Mouse (Mus musculus) lung, adult 2 months (tissue): ENCODE results near the gene Prr19.

ENCODE experiments used
- CTCF ChIP-seq: fragments of 200-500 bp; IDR thresholded peaks from 2 replicates; pipeline ENCODE4 v1.5.1; 2011; ENCODE audit warnings: mild to moderate bottlenecking, low read length, control low read depth; ENCODE audit not compliant: insufficient read depth
- POLR2A ChIP-seq: fragments of 200-500 bp; IDR thresholded peaks from 2 replicates; pipeline ENCODE4 v1.6.1; 2011; ENCODE audit warnings: low read depth, mild to moderate bottlenecking, control low read depth, low read length, borderline replicate concordance; ENCODE audit errors: extremely low read depth

DNA sequence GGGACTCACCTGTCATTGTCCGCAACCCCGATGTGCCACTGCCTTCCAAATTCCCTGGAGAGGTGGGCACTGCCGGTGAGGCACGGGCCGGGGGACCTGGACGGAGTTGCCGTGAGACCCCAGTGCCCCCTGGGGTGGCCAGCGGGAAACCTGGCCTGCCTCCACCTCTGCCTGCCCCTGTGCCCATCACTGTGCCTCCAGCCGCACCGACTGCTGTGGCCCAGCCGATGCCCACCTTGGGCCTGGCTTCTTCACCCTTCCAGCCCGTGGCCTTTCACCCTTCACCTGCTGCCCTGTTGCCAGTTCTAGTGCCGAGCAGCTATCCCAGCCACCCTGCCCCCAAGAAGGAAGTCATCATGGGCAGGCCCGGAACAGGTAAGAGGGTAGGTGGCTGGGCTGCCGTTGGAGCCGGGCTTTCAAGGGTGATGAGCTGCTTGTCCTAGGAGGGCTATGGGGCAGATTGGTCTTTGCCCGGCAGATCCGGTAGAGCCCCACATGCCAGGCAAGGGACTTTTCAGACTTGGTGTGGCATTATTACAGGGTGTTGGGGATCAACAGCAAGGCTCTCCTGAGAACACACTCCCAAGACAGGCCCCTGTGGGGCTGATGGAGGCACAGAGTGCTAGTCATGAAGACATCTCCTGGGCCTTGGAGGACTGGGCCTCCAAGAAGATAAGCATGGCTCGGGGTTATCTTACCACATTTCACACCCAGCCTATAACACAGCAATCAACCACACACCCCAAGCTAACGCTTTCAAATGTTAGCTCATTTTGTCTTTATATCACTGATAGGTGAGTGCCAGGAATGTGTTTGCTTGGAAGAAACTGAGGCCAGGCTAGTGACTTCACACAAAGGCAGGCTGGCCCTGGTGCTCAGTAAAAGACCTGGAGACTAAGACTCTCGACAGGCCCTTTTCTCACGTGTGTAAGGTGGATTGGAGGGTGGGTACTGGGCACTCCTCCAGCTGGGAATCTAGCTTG is 27.7 kb upstream of the Prr19 start:
- TF ChIP-seq CTCF (no peak), POLR2A (no peak)
